Mouse (Mus musculus): ENCODE results near the gene Syne4. TPM values are rescaled to one million over a fixed set of nuclear protein-coding genes. Genes with fewer than 3 reads are reported as not detected.

Syne4 gene
- polyA plus RNA-seq (2014; fragmentation: Illumina TruSeq; extraction: RNeasy Lipid Tissue Mini Kit (QIAGEN cat#74804); ENCODE audit: low replicate concordance): 1.6 TPM

GRCm38 (mm10) chr7:30314721-30315155 is at the start of gene Syne4:
TSS of gene Syne4 (plus strand) at chr7:30314807.

GRCm38 (mm10) chr7:30279951-30280669 is 34.5 kb upstream of the Syne4 start, which contains the start of the genes Thap8 and Wdr62:
TSS of gene Thap8 (plus strand) at chr7:30280094.
TSS of gene Wdr62 (minus strand) at chr7:30280419.

GRCm38 (mm10) chr7:30291215-30292131 is 23.1 kb upstream of the Syne4 start, which contains the start of gene Clip3:
TSS of gene Clip3 (plus strand) at chr7:30291728.

GRCm38 (mm10) chr7:30308076-30309005 is 6.3 kb upstream of the Syne4 start, which contains the start of gene Alkbh6:
TSS of gene Alkbh6 (plus strand) at chr7:30308717.

GRCm38 (mm10) chr7:30321539-30322284 is 7.1 kb downstream of the Syne4 start, which contains the start of gene E130208F15Rik:
TSS of gene E130208F15Rik (plus strand) at chr7:30321740.

GRCm38 (mm10) chr7:30323795-30324194 is 9.2 kb downstream of the Syne4 start, which contains the start of gene Sdhaf1:
TSS of gene Sdhaf1 (minus strand) at chr7:30323895.

GRCm38 (mm10) chr7:30362652-30363343 is 48.2 kb downstream of the Syne4 start, which contains the start of gene Lrfn3:
TSS of gene Lrfn3 (minus strand) at chr7:30362772.

Other genes with a start within 250 kb of the Syne4 start
- gene Zfp82, start 241.9 kb upstream of the Syne4 start, polyA plus RNA-seq (2014; fragmentation: Illumina TruSeq; extraction: RNeasy Lipid Tissue Mini Kit (QIAGEN cat#74804); ENCODE audit: low replicate concordance): 2.3 TPM
- gene Gm26920, start 224.4 kb upstream of the Syne4 start, polyA plus RNA-seq (2014; fragmentation: Illumina TruSeq; extraction: RNeasy Lipid Tissue Mini Kit (QIAGEN cat#74804); ENCODE audit: low replicate concordance): not detected
- gene Zfp566, start 224.3 kb upstream of the Syne4 start, polyA plus RNA-seq (2014; fragmentation: Illumina TruSeq; extraction: RNeasy Lipid Tissue Mini Kit (QIAGEN cat#74804); ENCODE audit: low replicate concordance): 1.6 TPM
- 98.7 TPM for gene Zfp260, start 220.0 kb upstream of the Syne4 start, polyA plus RNA-seq (2014; fragmentation: Illumina TruSeq; extraction: RNeasy Lipid Tissue Mini Kit (QIAGEN cat#74804); ENCODE audit: low replicate concordance)
- gene Zfp382, start 192.9 kb upstream of the Syne4 start, polyA plus RNA-seq (2014; fragmentation: Illumina TruSeq; extraction: RNeasy Lipid Tissue Mini Kit (QIAGEN cat#74804); ENCODE audit: low replicate concordance): 0.37 TPM
- gene Zfp146, start 145.1 kb upstream of the Syne4 start, polyA plus RNA-seq (2014; fragmentation: Illumina TruSeq; extraction: RNeasy Lipid Tissue Mini Kit (QIAGEN cat#74804); ENCODE audit: low replicate concordance): 20.8 TPM
- 4.2 TPM for gene Cox7a1, start 130.7 kb upstream of the Syne4 start, polyA plus RNA-seq (2014; fragmentation: Illumina TruSeq; extraction: RNeasy Lipid Tissue Mini Kit (QIAGEN cat#74804); ENCODE audit: low replicate concordance)
- gene Capns1, start 116.0 kb upstream of the Syne4 start, polyA plus RNA-seq (2014; fragmentation: Illumina TruSeq; extraction: RNeasy Lipid Tissue Mini Kit (QIAGEN cat#74804); ENCODE audit: low replicate concordance): 24.3 TPM
- gene Polr2i, start 82.9 kb upstream of the Syne4 start, polyA plus RNA-seq (2014; fragmentation: Illumina TruSeq; extraction: RNeasy Lipid Tissue Mini Kit (QIAGEN cat#74804); ENCODE audit: low replicate concordance): not detected
- 3.2 TPM for gene Tbcb, start 82.5 kb upstream of the Syne4 start, polyA plus RNA-seq (2014; fragmentation: Illumina TruSeq; extraction: RNeasy Lipid Tissue Mini Kit (QIAGEN cat#74804); ENCODE audit: low replicate concordance)
- not detected for gene Ovol3, start 79.1 kb upstream of the Syne4 start, polyA plus RNA-seq (2014; fragmentation: Illumina TruSeq; extraction: RNeasy Lipid Tissue Mini Kit (QIAGEN cat#74804); ENCODE audit: low replicate concordance)
- gene Thap8, start 34.7 kb upstream of the Syne4 start, polyA plus RNA-seq (2014; fragmentation: Illumina TruSeq; extraction: RNeasy Lipid Tissue Mini Kit (QIAGEN cat#74804); ENCODE audit: low replicate concordance): not detected
- gene Wdr62, start 34.4 kb upstream of the Syne4 start, polyA plus RNA-seq (2014; fragmentation: Illumina TruSeq; extraction: RNeasy Lipid Tissue Mini Kit (QIAGEN cat#74804); ENCODE audit: low replicate concordance): not detected
- 1.2 TPM for gene Clip3, start 23.1 kb upstream of the Syne4 start, polyA plus RNA-seq (2014; fragmentation: Illumina TruSeq; extraction: RNeasy Lipid Tissue Mini Kit (QIAGEN cat#74804); ENCODE audit: low replicate concordance)
- gene Alkbh6, start 6.1 kb upstream of the Syne4 start, polyA plus RNA-seq (2014; fragmentation: Illumina TruSeq; extraction: RNeasy Lipid Tissue Mini Kit (QIAGEN cat#74804); ENCODE audit: low replicate concordance): 2.9 TPM
- 0.71 TPM for gene E130208F15Rik, start 6.9 kb downstream of the Syne4 start, polyA plus RNA-seq (2014; fragmentation: Illumina TruSeq; extraction: RNeasy Lipid Tissue Mini Kit (QIAGEN cat#74804); ENCODE audit: low replicate concordance)
- gene Sdhaf1, start 9.1 kb downstream of the Syne4 start, polyA plus RNA-seq (2014; fragmentation: Illumina TruSeq; extraction: RNeasy Lipid Tissue Mini Kit (QIAGEN cat#74804); ENCODE audit: low replicate concordance): 1.3 TPM
- gene Lrfn3, start 48.0 kb downstream of the Syne4 start, polyA plus RNA-seq (2014; fragmentation: Illumina TruSeq; extraction: RNeasy Lipid Tissue Mini Kit (QIAGEN cat#74804); ENCODE audit: low replicate concordance): 0.41 TPM
- 2.8 TPM for gene Tyrobp, start 99.0 kb downstream of the Syne4 start, polyA plus RNA-seq (2014; fragmentation: Illumina TruSeq; extraction: RNeasy Lipid Tissue Mini Kit (QIAGEN cat#74804); ENCODE audit: low replicate concordance)
- not detected for gene Hcst, start 105.0 kb downstream of the Syne4 start, polyA plus RNA-seq (2014; fragmentation: Illumina TruSeq; extraction: RNeasy Lipid Tissue Mini Kit (QIAGEN cat#74804); ENCODE audit: low replicate concordance)
- gene Nfkbid, start 106.9 kb downstream of the Syne4 start, polyA plus RNA-seq (2014; fragmentation: Illumina TruSeq; extraction: RNeasy Lipid Tissue Mini Kit (QIAGEN cat#74804); ENCODE audit: low replicate concordance): 0.67 TPM
- gene Aplp1, start 130.7 kb downstream of the Syne4 start, polyA plus RNA-seq (2014; fragmentation: Illumina TruSeq; extraction: RNeasy Lipid Tissue Mini Kit (QIAGEN cat#74804); ENCODE audit: low replicate concordance): 9.8 TPM
- not detected for gene Kirrel2, start 142.9 kb downstream of the Syne4 start, polyA plus RNA-seq (2014; fragmentation: Illumina TruSeq; extraction: RNeasy Lipid Tissue Mini Kit (QIAGEN cat#74804); ENCODE audit: low replicate concordance)
- gene Nphs1, start 143.5 kb downstream of the Syne4 start, polyA plus RNA-seq (2014; fragmentation: Illumina TruSeq; extraction: RNeasy Lipid Tissue Mini Kit (QIAGEN cat#74804); ENCODE audit: low replicate concordance): 0.15 TPM
- gene Prodh2, start 178.8 kb downstream of the Syne4 start, polyA plus RNA-seq (2014; fragmentation: Illumina TruSeq; extraction: RNeasy Lipid Tissue Mini Kit (QIAGEN cat#74804); ENCODE audit: low replicate concordance): not detected
- gene Arhgap33, start 220.3 kb downstream of the Syne4 start, polyA plus RNA-seq (2014; fragmentation: Illumina TruSeq; extraction: RNeasy Lipid Tissue Mini Kit (QIAGEN cat#74804); ENCODE audit: low replicate concordance): 0.11 TPM
- gene Hspb6, start 237.4 kb downstream of the Syne4 start, polyA plus RNA-seq (2014; fragmentation: Illumina TruSeq; extraction: RNeasy Lipid Tissue Mini Kit (QIAGEN cat#74804); ENCODE audit: low replicate concordance): 28.5 TPM
- gene Proser3, start 237.5 kb downstream of the Syne4 start, polyA plus RNA-seq (2014; fragmentation: Illumina TruSeq; extraction: RNeasy Lipid Tissue Mini Kit (QIAGEN cat#74804); ENCODE audit: low replicate concordance): 0.97 TPM
- gene Lin37, start 245.0 kb downstream of the Syne4 start, polyA plus RNA-seq (2014; fragmentation: Illumina TruSeq; extraction: RNeasy Lipid Tissue Mini Kit (QIAGEN cat#74804); ENCODE audit: low replicate concordance): not detected
- 2.6 TPM for gene U2af1l4, start 248.5 kb downstream of the Syne4 start, polyA plus RNA-seq (2014; fragmentation: Illumina TruSeq; extraction: RNeasy Lipid Tissue Mini Kit (QIAGEN cat#74804); ENCODE audit: low replicate concordance)
- gene Gm49396, start 248.5 kb downstream of the Syne4 start, polyA plus RNA-seq (2014; fragmentation: Illumina TruSeq; extraction: RNeasy Lipid Tissue Mini Kit (QIAGEN cat#74804); ENCODE audit: low replicate concordance): 6.2 TPM
- gene Psenen, start 248.8 kb downstream of the Syne4 start, polyA plus RNA-seq (2014; fragmentation: Illumina TruSeq; extraction: RNeasy Lipid Tissue Mini Kit (QIAGEN cat#74804); ENCODE audit: low replicate concordance): 17.3 TPM